Mouse (Mus musculus): ENCODE results near the gene Slc37a2. TPM values are rescaled to one million over a fixed set of nuclear protein-coding genes. Genes with fewer than 3 reads are reported as not detected.
"Not testable (repeated sequence)": the region's sequence is repeated elsewhere in the genome, so short reads cannot be mapped to it uniquely, and the experiment has no call there.

The Slc37a2 gene
- polyA plus RNA-seq (2012; rRNA removed), result 1.4 and 2.1 TPM in 2 replicates

DNA sequence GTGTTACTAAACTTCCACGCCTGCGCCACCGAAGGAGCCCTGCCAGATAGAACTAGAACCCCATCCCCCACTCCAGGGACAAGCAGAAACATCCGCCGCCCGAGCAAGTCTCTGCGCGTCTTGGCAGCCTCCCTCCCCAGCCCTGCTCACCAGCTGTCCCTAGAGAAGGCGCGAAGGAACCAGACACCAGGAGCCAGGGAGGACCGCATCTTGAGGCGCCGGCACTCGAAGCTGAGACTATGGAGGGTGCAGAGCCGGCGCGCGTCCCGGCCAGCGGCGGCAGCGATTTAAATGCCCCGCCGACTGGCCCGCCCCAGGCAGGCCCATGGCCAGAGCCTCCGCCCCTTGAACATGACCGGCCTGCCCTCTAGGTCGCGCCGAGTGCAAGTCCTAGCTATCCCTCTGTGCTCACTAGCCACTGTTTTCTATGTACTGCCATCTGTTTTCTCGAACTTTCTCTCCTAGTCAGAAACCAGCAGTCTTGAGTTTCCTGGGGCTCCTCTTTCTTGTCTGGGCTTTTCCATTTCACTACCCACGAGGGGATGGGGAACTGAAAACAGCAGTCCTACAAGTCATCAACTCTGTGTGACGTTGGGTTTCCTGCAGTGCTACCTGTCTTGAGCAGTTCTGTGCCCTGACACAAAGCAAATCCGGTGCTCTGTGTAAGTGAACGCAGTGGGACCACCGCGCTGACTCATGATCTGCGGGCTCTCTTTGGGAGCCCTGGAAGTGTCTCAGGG, at the start of gene Slc37a2:
Gene Slc37a2 (minus strand): TSS at position 590 of the 740 bp plus-strand sequence.
- DNase-seq (ENCODE audit: low read depth, low spot score), result no peak
- WGBS, result 2% methylated on average over 38 of the region's 38 CpGs

DNA sequence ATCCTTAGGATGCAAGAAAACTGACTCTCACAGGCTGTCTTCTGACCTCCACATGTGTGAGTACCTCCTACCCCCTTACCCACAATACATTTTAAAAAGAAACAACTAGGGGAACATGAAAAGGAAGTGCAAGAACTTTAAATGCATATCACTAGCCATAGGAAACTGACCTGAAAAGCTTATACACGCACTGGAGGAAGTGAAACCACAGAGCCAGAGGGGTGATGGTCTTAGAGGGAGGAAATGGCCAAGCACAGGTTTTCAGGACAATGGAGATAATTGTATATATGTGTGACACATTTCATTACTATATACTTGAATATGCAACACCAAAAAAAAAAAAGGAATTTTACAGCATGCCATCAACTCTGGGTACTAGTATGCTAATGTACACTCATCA, 46.2 kb upstream of the Slc37a2 start:
- DNase-seq (ENCODE audit: low read depth, low spot score), result no peak
- 86% methylated on average over 1 of the region's 1 CpGs for WGBS

DNA sequence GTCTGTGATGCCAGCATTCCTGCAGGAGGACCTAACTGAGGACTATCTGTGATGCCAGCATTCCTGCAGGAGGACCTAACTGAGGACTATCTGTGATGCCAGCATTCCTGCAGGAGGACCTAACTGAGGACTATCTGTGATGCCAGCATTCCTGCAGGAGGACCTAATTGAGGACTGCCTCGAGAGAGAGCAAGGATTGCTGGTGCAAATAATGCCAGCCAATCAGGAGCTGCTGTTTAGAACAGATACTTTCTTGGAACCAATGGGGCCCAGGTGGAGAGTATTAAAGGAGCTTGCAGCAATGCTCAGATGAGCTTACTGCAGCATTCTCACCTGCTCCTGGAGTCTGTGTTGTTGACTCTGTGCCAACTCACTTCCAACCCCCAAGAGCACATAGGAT, 45.0 kb upstream of the Slc37a2 start:
- WGBS, result 60% methylated on average over 1 of the region's 1 CpGs

DNA sequence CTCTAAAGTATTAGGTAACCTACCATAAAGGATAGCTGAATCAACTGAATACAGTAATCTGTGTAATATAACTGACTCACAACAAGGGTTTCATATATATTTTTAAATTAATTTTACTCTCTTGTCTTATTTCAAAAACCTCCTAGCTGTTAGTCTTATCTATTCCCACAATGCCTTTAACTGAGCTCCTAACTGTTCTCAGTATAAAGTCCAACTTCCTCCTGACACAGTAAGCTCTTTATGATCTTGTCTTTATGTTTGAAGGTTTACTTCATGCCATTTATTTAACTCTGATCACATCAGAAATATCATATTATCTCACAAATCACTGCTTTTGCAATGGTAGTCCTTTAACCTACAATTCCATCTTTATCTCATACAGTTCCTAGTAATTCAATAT, 40.0 kb upstream of the Slc37a2 start:
- DNase-seq (ENCODE audit: low read depth, low spot score), result no peak

More for the DNA sequence above, 45.0 kb upstream of the Slc37a2 start:
- DNase-seq (ENCODE audit: low read depth, low spot score), result not testable (repeated sequence)

DNA sequence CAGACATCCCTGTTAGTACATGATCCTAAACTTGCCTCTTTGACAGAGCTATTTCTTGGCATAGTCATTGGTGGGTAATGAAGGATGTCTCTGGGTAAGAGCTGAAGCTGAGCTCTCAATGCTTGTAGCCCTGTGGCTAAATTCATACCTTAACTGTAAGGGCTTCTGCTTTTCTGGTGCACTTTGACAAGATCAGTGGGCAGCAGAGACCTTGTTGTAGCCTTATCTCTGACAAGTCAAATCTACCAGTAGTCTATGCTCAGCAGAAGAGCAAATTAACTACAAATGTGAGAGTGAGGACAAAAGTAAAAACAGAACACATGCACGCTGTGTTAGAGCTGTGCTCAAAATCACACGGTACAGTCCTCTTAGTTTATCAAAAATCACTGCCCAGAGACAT, 11.1 kb upstream of the Slc37a2 start:
- 85% methylated on average over 2 of the region's 2 CpGs for WGBS
- DNase-seq (ENCODE audit: low read depth, low spot score), result no peak

DNA sequence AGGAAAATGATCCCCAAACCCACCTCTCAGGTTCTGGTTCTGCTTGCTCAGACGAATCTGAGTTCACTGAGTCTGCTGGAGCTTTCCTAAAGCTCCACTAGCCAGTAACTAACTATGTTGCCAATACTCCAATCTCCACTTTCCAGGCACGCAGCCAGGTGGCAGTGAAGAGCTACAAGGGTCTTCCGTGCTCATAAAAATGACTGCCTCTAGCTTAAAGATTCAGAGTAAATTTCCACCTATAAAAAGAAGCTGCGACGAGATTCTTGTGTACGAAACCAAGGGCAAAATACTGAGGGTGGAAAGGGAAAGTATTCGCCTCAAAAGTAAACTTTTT, 319 bp upstream of the Slc37a2 start:
- DNase-seq (ENCODE audit: low read depth, low spot score), result peak; percentile 52
- 4% methylated on average over 7 of the region's 7 CpGs for WGBS

DNA sequence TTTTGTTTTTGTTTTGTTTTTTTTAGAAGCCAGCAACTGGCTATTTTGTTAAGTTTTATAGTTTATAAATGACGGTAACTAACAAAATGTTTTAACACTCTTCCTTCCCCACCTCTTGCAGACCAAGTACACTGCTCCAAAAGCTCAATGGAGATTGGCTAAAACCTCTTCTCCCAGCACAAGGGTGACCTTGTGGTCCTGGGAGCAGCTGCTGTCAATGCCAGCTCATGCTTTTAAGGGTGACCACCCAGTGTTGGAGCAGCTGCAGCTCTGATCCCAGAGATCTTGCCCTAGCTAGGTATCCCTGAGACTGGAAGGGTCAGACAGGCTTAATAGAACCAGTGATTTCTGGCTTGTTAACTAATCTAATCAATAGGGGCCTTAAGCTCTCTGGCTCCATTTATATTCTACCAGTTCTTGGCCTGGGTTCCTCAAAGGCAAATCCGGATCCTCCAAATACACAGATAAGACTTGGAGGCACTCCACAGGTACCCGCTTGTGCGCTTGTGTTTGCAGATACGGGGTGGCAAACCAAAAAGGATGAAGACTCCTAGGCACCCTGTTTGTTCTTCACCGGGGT, 917 bp downstream of the Slc37a2 start:
- 27% methylated on average over 6 of the region's 6 CpGs for WGBS
- DNase-seq (ENCODE audit: low read depth, low spot score), result no peak

DNA sequence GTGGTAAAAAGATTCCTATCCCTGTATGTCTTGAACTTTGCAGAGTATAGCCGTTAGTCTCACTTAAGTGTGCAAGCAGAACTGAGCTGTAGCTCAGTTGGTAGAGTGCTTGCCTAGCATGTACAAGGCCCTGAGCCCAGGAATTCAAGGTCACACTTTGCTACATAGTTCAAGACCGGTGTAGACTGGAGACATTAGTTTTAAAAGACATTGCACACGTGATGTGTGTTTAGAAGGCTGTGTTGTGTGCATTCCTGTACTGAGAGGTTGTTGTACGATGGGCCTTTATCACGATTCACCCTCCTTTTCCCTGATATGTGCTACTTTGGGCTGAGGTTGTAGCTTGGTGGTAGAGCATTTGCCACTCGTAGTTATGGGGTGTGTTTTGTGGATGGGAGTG, 4.9 kb downstream of the Slc37a2 start:
- WGBS, result 74% methylated on average over 6 of the region's 6 CpGs
- DNase-seq (ENCODE audit: low read depth, low spot score), result no peak

DNA sequence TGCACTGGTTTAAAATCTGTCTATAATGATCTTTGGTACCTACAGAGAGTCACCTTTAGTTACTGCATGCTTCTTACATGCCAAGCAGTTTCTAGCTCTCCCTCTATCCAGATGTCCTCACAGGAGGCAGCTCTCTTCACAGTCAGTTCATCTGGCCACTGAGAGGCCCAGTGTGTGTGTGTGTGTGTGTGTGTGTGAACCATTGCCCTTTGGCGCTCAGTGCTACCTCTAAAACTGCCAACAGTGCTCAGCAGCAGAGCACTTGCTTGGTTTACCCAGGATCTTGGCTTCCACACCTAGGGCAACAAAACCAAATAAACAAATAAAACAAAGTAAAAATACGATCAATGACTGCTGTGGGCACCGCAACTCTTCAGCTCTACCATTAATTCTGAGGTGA, 5.6 kb downstream of the Slc37a2 start:
- DNase-seq (ENCODE audit: low read depth, low spot score), result no peak
- 75% methylated on average over 3 of the region's 3 CpGs for WGBS

DNA sequence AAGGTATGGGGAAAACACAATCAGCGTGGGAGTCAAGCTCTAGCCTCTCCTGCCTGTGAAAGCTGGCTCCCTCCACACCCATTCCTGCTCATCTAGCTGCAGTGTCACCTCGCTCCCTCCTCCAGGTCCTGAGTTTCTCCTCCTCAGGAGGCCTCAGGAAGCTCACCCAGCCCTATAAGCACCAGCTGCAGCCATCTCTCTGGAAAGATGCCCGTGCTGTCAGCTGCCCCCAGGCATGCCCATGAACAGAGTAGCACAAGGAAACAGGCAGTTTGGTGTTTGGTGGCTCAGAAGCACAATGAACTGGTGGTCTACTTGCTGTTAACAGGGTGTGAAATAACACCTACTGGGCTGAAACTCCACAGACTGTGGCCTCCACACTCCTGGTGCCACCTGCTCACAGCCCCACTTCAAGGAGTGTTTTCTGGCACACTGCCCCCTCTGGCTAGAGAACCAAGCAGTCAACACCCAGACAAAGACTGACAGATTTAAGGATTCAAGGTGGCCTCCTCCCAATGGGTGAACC, 7.1 kb downstream of the Slc37a2 start:
- DNase-seq (ENCODE audit: low read depth, low spot score), result no peak
- WGBS, result 53% methylated on average over 3 of the region's 3 CpGs

DNA sequence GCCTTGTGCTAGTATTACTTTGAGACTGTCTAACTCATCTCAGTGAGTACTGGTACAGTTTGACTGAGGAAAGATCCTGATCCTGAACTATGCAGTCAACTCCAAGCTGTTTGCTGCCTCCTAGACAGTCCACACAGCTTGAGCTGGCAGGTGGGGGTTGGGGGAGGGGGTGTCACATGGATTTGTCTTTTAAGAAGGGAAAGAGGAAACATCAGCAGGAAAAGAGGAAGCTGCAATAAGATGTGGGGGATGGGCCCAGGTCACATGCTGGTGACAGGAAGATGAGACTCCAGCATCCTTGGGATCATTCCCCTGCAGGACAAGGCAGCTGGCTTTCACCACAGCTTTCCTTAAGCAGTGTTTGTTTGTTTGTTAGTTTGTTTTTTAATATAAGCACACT, 8.1 kb downstream of the Slc37a2 start:
- DNase-seq (ENCODE audit: low read depth, low spot score), result no peak

DNA sequence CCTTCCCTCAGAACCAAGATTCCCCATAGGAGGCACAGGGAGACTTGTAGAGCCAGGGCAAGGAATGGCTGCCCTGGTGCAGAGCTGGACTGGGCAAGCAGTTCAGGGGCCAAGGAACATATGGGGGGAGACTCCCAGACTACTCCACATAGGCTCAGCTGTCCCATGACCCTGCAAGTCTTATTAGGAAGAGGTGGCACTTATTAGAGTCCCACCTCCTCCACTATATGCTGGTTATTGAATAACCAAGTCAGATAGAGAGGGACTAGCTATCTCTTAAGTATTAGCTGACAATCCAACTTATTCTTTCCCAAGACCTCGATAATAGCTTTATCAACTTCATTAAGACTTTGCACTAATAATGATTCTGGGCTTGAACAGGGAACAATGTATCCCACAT, 9.7 kb downstream of the Slc37a2 start:
- 91% methylated on average over 1 of the region's 1 CpGs for WGBS
- DNase-seq (ENCODE audit: low read depth, low spot score), result no peak

DNA sequence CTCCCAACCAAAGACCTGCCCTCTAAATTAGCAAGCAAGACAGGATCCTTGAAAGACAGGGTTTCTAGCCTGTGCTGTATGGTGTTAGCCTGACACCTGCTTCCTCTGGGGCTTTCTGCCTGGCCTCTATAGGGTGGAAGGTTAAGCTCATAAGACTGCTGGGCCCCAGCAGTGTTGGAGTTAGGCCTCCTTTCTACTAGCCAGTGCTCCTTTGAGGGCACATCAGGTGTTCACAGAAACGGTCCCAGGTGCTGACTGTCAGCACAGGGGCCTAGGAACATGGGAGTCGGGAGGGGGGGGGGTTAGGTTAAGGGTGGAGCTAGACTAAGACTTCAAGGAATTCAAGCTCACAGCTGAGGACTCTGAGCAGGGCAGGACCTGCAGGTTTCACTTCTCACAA, 10.1 kb downstream of the Slc37a2 start:
- WGBS, result 49% methylated on average over 2 of the region's 2 CpGs
- no peak for DNase-seq (ENCODE audit: low read depth, low spot score)

DNA sequence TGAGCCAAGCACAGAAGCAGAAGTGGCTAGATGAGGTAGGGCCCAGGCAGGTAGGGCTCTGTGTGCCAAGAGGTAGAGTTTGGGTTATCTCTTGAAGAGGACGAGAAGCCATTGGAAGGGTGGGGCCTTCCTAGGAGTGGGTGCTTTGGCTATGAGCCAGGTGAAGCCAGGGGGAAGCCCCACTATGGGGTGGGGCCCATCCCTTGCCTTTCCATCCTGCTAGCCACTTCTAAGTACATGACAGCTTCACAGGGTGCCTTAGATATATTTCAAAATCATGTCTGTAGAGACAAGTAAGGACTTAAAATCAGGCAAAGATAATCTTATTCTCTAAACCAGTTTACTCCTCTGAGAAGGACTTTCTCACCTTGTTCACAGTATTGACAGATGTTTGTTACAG, 10.9 kb downstream of the Slc37a2 start:
- DNase-seq (ENCODE audit: low read depth, low spot score), result no peak
- 12% methylated on average over 1 of the region's 1 CpGs for WGBS

DNA sequence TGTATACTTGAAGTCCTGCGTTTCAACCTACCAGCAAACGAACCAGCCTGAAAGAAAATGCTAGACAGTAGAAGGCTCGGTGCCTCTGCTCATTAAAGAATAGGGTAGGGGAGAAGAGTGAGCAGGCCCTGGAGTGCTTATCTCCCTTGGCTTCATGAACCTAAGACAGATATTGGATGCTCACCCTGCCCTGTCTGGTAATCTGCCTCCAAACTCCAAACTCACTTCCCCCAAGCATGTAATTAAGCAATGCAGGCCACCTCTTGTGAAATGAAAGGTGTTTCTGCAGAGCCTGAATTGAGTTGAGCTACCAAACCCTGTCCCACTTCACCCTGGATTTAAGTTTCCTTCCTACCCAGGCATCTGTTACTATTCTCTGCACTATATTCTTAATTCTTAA, 12.8 kb downstream of the Slc37a2 start:
- 90% methylated on average over 3 of the region's 3 CpGs for WGBS
- DNase-seq (ENCODE audit: low read depth, low spot score), result no peak

DNA sequence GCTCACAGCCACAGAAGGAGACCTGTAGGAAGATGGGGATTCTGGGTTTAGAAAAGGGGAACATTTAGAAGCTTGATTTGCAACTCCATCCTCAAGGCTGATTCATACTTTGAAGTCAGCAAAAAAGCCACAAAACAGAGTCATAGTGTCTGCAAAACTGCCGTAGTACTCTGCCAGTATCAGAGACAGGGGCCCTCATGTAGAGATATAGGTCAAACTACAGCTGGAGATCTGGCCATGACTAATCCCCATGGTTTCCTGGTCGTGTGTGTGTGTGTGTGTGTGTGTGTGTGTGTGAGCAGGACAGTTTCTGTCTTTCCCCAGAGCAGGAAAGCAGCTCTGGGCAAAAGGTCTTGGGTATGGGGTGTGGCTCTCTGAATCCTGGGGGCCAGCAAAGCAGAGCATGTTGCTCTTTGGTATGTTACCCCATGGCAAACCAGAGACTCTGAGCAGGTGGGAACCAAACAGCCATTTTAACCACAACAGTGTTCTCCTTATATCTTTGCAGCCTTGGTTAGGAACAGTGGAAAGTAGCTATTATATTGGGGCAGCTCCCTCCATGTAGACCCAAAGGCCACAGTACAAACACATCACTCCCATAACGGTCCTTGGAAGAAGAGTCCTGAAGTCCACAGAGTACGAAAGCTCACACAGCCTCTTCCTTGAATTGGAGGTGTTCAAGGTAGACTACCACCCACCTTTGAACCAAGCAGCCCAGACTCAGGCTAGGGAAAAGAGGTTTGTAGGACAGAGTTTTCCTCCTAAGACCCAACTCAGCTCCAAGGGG, 19.4 kb downstream of the Slc37a2 start:
- no peak for DNase-seq (ENCODE audit: low read depth, low spot score)

DNA sequence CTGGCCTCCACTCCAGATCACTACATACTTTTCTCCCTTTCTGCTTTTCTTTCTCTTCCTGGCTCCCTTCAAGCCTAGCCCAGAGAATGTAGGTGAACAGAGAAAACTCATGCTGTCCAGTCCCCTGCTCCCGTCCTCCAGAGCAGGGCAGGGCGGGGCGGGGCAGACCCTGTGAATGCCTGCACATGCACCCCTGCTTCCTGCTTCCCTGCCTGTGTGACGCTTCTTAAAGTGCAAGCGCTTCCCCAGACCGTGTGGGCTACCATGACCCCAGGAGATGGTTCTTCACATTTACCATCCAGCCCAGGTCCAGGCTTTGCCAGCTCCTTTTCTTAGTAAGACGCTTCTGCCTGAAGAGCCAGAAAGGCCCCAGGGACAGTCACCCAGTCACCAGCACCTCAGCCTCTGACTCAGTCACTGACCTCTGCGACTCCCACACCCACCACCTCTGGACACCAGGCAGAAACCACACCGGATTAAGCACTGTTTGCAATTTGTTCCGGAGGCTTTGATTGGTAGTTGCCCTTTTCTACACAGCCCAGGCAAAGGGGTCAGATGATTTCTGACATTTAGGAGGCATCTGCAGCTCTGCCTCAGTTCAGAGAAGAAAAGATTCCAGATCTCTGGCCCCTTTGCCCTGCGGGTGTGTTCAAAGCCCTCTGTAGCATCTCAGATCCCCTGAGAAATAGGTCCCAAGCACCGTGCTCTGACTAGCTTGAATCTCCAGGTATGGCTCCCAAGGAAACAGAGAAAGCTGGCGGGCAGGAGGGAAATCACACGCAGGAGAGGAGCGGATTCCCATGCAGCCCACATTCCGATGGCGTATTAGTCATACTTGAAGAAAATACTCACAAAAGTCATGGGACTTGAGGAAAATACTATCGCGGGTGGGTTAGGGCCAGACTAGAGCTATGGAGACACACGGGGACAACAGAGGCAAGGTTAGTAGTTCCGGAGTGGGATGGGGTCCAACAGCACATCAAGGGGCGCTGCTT, 23.0 kb downstream of the Slc37a2 start:
- DNase-seq (ENCODE audit: low read depth, low spot score), result no peak
- 72% methylated on average over 22 of the region's 22 CpGs for WGBS

More for the DNA sequence above, 19.4 kb downstream of the Slc37a2 start:
- 42% methylated on average over 4 of the region's 4 CpGs for WGBS

DNA sequence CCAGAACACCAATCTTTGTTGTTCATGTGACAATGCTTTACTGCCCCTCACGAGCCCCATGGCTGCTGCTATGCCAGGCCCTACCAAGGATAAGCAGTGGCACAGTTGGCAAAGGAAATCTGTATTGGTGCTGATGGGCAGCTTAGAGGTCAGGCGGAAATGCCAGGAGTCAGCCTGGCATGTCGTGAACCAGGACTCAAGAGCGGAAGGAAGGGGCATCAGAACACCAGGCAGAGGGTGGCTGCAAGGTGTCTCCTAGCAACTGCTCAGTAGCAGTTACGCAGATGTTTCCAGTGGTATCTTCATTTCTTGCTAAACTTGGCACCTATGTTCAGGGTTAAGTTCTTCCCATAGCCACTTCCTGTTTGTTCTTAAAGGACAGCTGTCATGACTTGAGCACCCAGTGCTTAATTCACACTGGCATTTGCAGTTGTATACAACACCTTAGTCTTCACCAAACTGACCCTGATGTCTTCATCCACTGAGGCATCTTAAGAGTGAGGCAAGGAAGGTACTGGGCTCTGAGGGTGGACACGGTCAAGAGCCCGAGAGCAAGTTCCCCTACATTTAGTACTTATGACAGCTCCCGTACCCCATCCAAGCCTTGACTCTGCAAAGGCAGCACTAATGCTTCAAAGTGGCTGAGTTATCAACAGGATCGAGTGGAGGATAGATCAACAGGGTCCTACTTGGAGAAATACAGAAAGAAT, 24.9 kb downstream of the Slc37a2 start:
- no peak for DNase-seq (ENCODE audit: low read depth, low spot score)
- 85% methylated on average over 9 of the region's 9 CpGs for WGBS

DNA sequence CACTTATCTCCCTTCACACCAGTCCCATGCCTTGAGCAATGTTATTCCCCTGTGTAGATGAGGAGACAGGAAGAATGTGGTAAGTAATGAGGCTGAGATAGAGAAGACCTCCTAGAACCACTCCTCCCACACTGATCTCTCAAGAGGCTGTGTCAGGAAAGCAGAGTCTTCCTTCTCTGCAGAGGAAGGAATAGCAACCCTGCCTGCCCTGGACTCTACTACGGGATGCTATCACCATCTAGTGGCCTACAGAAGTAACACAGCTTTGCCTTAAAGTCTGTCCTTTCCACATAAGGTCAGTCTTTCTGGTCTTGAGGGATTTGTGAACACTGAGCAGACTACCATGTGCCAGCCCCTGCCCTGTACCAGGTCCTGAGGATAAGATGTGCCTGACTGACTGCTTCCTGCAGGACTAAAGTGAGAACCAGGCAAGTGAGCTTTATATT, 25.6 kb downstream of the Slc37a2 start:
- WGBS, result 0% methylated on average over 1 of the region's 1 CpGs
- peak; percentile 19 for DNase-seq (ENCODE audit: low read depth, low spot score)
